Mouse (Mus musculus): ENCODE data around the gene Myo1f. TPM values are rescaled to one million over a fixed set of nuclear protein-coding genes. Genes with fewer than 3 reads are reported as not detected.

The Myo1f gene
- polyA plus RNA-seq (2015; fragmentation: Nextera tagmentation; extraction: Ambion mirVana), result 5.6 and 6.2 TPM in 2 replicates

DNA sequence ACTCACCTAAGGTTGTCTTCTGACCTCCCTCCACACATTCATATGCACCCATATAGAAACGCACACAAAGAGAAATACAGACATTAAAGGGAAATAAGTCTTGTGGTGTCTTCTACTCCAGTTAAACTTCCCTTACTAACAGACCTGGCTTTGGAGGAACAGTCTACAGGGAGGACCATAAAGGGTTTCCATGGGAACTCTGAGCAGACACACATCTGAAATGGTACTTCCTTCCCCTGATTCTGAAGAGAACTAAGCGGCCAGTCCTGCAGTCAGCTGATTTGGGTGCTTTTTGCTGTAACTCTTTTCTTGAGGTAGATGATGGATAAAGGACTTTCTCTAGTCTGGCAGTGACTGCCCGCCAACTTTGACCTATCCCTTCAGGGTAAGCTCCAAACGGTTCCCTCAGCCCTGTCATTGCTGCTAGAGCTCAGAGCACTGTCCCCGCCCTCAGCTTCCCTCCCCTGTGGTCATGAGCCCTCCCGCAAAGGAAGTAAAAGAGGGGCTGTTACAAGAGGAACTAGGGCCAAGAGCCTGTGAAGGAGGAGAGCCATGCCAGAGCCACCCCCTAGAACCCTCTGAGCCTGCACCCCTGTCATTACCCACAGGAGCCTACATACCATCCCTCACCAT is at the start of gene Myo1f:
TSS of gene Myo1f (plus strand) at position 485 of the 633 bp plus-strand sequence.
- no peak within 1 kb of the TSS for H3K27ac ChIP-seq
- WGBS, result 38% methylated on average over 6 of the region's 6 CpGs
- peaks cover 4% of the 10 kb centered on the region; the same call in 1 of the 2 replicates for H3K4me1 ChIP-seq
- no peaks in the 10 kb centered on the region for H3K27me3 ChIP-seq
- no peak within 1 kb of the TSS for H3K4me2 ChIP-seq
- ATAC-seq (ENCODE audit: insufficient number of reproducible peaks, low FRiP score, low TSS enrichment, low read depth), result no peak; the same call in 1 of the 2 replicates
- H3K4me3 ChIP-seq, result no peak within 1 kb of the TSS
- H3K36me3 ChIP-seq, result peaks cover 40% of the 10 kb centered on the region
- H3K9ac ChIP-seq, result no peak within 1 kb of the TSS
- no peaks in the 10 kb centered on the region for H3K9me3 ChIP-seq

DNA sequence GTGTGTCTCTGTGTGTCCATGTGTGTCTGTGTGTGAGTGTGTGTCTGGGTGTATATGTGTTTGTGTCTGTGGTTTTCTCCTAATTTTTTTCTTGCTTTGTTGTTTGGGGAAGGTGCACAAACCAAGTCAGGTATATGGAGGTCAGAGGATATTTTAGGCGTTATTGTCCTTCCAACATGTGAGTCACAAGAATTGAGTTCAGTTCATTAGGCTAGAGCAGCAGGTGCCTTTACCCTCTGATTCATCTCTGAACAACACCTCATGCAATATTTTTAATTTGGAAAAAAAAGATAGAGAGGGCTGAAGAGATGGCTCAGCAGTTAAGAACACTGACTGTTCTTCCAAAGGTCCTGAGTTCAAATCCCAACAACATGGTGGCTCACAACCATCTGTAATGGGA is 47.1 kb upstream of the Myo1f start:
- Histone ChIP-seq H3K9ac (no peak overlapping the region), H3K4me1 (peaks cover 6% of the 10 kb centered on the region; the same call in 1 of the 2 replicates), H3K9me3 (no peaks in the 10 kb centered on the region), H3K4me3 (no peak overlapping the region), H3K27ac (no peak overlapping the region), H3K4me2 (no peak overlapping the region), H3K36me3 (no peaks in the 10 kb centered on the region), H3K27me3 (no peaks in the 10 kb centered on the region)
- 97% methylated on average over 1 of the region's 1 CpGs for WGBS
- ATAC-seq (ENCODE audit: insufficient number of reproducible peaks, low FRiP score, low TSS enrichment, low read depth), result no peak

DNA sequence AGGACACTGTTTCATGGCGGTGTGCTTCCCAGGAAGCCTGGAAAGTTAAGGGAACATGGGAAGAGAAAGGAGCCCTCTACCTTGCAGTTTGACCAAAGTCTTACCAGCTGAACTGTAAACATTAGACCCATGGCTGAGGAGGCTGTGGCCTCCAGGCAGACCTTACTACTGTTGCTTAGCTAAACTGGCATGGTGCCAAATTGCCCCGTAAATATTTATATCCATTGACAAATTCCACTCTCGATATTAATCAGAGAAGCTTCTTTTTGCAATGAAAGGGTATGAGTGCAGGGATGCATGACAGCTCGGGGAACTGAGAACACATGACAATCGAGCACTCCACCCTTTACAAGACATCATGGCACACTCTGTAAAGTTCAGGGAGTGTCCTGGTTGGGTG is 45.3 kb upstream of the Myo1f start:
- Histone ChIP-seq H3K9me3 (no peaks in the 10 kb centered on the region), H3K4me3 (no peak overlapping the region), H3K4me2 (no peak overlapping the region), H3K4me1 (no peaks in the 10 kb centered on the region), H3K27ac (no peak overlapping the region), H3K27me3 (no peaks in the 10 kb centered on the region), H3K36me3 (no peaks in the 10 kb centered on the region), H3K9ac (no peak overlapping the region)
- no peak for ATAC-seq (ENCODE audit: insufficient number of reproducible peaks, low FRiP score, low TSS enrichment, low read depth)
- 67% methylated on average over 5 of the region's 5 CpGs for WGBS

DNA sequence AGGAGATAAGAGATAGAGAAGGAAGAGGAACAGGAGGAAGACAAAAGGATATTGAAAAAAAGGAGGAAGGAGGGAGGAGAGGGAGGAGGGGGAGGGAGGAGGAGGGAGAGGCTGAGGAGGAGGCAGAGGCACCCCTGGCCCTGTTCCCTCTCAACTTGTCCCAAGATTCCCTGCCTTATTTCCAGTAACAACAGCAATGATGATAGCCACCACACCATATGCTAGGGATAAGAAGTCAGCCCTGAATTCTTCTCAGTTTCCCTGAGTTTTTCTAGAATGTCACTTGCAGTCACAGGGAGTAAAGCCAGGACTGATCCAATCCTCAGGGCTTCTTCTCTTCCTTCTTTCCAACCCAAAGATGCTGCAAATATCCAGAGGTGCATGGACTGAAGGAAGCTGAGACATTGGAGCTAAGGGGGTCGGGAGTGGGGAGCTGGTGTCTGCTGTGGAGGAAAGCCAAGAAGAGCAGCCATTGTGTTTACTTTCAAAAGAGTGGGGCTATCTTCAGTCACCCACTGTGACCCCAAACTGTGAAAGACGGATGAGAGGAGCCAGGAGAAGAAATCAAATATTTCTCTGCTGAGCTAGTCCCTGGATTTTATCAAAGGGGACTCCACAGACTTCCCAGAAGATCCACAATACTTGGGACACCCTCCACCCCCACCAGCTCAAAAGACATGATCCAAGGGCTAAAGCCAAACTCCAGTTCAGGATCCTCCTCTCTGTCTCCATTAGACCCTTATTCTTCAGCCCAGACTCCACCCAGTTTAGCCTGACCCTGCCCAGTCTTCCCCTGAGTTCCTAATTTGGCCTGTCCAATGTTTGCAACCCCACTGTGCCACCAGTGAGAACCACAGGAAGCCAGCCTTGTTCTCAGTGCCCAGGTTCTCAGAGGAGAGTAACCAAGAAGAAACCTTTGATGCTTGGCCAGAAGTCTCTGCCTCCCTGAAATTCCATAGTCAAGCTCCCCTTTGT is 42.8 kb upstream of the Myo1f start:
- 41% methylated on average over 2 of the region's 2 CpGs for WGBS
- no peak for ATAC-seq (ENCODE audit: insufficient number of reproducible peaks, low FRiP score, low TSS enrichment, low read depth)
- H3K9ac ChIP-seq, result no peak overlapping the region
- H3K27ac ChIP-seq, result no peak overlapping the region
- no peaks in the 10 kb centered on the region for H3K27me3 ChIP-seq
- H3K4me3 ChIP-seq, result no peak overlapping the region
- H3K4me2 ChIP-seq, result no peak overlapping the region
- no peaks in the 10 kb centered on the region for H3K36me3 ChIP-seq
- no peaks in the 10 kb centered on the region for H3K9me3 ChIP-seq
- H3K4me1 ChIP-seq, result no peaks in the 10 kb centered on the region

DNA sequence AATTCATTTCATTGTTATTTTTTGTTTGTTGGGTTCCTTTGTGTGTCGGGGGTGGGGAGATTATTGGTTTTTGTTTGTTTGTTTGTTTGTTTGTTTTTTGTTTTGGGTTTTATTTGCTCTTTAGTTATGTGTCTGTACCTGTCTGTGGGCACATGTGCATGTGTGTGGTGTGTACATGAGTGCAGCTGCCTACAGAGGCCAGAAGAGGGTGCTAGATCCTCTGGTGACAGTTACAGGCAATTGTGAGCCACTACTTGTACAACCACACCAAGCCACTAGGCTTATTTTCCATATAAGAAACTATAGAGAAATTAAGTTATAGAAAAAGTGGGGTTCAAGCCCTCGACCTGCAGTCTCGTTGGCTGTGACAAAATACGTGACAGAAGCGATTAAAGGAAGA is 41.6 kb upstream of the Myo1f start:
- H3K4me2 ChIP-seq, result no peak overlapping the region
- ATAC-seq (ENCODE audit: insufficient number of reproducible peaks, low FRiP score, low TSS enrichment, low read depth), result no peak
- H3K36me3 ChIP-seq, result no peaks in the 10 kb centered on the region
- no peak overlapping the region for H3K4me3 ChIP-seq
- no peak overlapping the region for H3K9ac ChIP-seq
- H3K27me3 ChIP-seq, result no peaks in the 10 kb centered on the region
- no peak overlapping the region for H3K27ac ChIP-seq
- no peaks in the 10 kb centered on the region for H3K9me3 ChIP-seq
- H3K4me1 ChIP-seq, result no peaks in the 10 kb centered on the region
- 90% methylated on average over 5 of the region's 5 CpGs for WGBS

DNA sequence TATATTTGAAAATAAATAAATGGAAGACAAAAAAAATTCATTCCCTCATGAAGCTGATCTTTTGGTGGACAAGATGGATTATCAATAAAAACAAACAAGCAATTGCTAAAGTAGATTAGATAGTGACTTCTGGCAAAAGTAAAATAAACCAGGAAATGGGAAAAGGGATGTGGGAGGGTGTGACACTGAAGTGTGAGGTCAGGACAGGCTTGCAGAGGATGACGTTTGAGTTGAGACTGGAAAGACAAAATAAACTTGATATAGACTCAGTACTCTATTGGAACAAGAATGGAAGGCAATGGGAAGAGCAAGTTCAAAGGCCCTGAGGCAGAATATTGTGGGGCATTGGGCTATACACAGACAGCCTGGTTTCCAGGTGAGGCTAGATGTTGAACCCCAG is 35.1 kb upstream of the Myo1f start:
- no peaks in the 10 kb centered on the region for H3K36me3 ChIP-seq
- WGBS, result 31% methylated on average over 1 of the region's 1 CpGs
- no peak overlapping the region for H3K27ac ChIP-seq
- no peak for ATAC-seq (ENCODE audit: insufficient number of reproducible peaks, low FRiP score, low TSS enrichment, low read depth)
- H3K27me3 ChIP-seq, result no peaks in the 10 kb centered on the region
- H3K4me3 ChIP-seq, result no peak overlapping the region
- H3K9me3 ChIP-seq, result no peaks in the 10 kb centered on the region
- no peak overlapping the region for H3K9ac ChIP-seq
- no peak overlapping the region for H3K4me2 ChIP-seq
- peaks cover 18% of the 10 kb centered on the region for H3K4me1 ChIP-seq

DNA sequence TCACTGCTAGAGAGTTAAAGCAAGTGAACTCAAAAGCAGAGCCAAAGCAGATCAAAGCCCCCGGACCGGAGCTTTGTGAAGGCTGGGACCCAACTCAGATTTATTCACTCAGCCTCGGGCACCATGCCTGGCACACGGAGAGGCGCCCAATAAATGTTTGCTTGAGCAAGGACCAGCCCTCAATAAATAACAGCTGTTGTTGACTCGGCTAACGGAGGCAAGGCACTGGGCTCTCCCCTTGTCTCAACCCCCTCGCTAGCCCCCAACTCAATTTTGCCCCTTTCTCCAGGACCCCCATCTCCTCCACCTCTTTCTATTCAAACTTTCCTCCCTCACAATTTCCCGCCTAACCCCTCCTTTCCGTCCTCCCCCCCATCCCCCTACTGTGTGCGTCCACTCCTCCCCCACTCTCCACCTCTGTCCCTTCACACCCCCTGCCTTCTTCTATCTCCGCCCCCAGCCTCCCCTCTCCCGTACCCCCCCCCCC is 32.0 kb upstream of the Myo1f start:
- peak overlapping the region; percentile 72 for H3K4me2 ChIP-seq
- H3K4me3 ChIP-seq, result peak overlapping the region; percentile 53
- WGBS, result 2% methylated on average over 12 of the region's 13 CpGs
- no peaks in the 10 kb centered on the region for H3K9me3 ChIP-seq
- H3K9ac ChIP-seq, result peak overlapping the region; percentile 47
- H3K36me3 ChIP-seq, result peaks cover 8% of the 10 kb centered on the region; the same call in 1 of the 2 replicates
- H3K27ac ChIP-seq, result peak overlapping the region; percentile 84
- ATAC-seq (ENCODE audit: insufficient number of reproducible peaks, low FRiP score, low TSS enrichment, low read depth), result peak; percentile 72
- H3K27me3 ChIP-seq, result no peaks in the 10 kb centered on the region
- H3K4me1 ChIP-seq, result peaks cover 36% of the 10 kb centered on the region

DNA sequence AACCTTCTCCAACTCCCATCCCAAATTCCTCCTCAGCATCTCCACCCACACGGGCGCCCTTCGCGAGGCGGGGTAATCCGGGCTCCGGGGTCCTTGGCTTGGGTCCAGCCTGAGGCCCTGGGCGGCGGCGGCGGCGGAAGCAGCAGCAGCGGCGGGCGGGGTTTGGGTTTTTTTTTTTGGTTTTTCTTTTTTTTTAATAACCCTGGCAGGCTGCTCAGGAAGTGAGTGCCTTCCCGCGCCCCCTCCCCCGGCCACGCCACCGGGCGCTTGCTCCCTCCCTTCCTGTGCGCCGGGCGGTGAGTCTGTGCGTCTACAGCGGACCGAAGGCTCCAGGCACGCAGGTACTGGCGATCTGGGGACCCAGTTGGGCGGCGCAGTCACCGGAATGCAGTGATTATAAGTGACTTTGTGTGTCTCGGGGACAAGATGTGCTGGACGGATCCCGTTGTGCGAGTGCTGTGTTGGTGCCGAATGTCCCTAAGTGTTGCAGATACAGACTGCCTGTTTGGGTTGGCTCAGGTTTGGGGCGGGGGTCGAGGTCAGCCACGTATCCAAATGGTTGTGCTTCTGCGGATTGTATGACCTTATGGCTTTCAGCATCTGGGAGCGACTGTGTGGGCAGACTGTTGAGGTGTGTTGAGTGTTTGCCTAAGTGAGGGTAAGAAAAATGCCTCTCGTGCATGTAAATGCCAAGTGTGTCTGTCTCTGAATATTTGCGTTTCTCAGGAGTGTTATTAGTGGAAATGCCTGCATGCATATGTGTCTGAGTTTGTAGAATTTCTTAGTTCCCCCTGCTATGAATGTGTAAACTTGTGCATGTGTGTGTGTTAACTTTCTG is 31.4 kb upstream of the Myo1f start, which contains the start of gene Adamts10:
TSS of gene Adamts10 (plus strand) at position 287 of the 838 bp plus-strand sequence.
- under 1% methylated on average over 44 of the region's 44 CpGs for WGBS
- Histone ChIP-seq H3K9ac (peak within 1 kb of the TSS; percentile 47), H3K36me3 (peaks cover 14% of the 10 kb centered on the region), H3K4me1 (peaks cover 36% of the 10 kb centered on the region), H3K27me3 (no peaks in the 10 kb centered on the region), H3K9me3 (no peaks in the 10 kb centered on the region), H3K27ac (peak within 1 kb of the TSS; percentile 84), H3K4me3 (peak within 1 kb of the TSS; percentile 53), H3K4me2 (peak within 1 kb of the TSS; percentile 72)
- peak; percentile 72 for ATAC-seq (ENCODE audit: insufficient number of reproducible peaks, low FRiP score, low TSS enrichment, low read depth)

DNA sequence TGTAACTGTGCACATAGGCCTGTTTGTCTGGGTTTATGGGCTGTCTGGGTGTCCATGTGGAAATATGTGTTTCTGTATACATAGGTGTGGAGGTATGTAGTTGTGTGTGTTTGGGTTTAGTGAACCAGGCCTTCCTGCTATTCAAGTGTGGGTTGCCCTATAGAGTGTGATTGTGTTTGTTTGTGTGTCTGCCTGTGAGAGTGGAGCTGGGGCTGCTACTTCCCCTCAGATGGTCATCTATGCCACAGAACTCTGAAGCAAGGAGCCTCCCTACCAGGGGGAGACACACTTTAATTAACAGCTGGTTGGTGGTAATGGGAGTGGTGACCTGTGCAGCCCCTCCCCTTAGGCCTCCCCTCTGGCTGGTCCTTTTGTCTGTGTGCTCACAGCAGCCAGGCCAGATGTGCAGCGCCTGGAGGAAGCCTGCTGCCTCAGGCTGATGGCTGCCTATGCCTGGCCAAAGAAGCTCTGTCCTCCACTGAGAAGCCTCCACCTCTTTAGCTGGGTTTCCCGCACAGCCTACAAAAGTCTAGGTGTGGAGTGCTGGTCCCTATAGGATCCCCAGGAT is 30.6 kb upstream of the Myo1f start:
- H3K36me3 ChIP-seq, result peaks cover 22% of the 10 kb centered on the region
- ATAC-seq (ENCODE audit: insufficient number of reproducible peaks, low FRiP score, low TSS enrichment, low read depth), result 0 out of 2 replicates have a peak, but pooled peaks have one; percentile 26
- H3K9me3 ChIP-seq, result no peaks in the 10 kb centered on the region
- H3K4me2 ChIP-seq, result peak overlapping the region; percentile 72
- H3K27ac ChIP-seq, result peak overlapping the region; percentile 84
- H3K9ac ChIP-seq, result peak overlapping the region; percentile 47
- WGBS, result 8% methylated on average over 2 of the region's 2 CpGs
- no peaks in the 10 kb centered on the region for H3K27me3 ChIP-seq
- H3K4me3 ChIP-seq, result peak overlapping the region; percentile 53
- peaks cover 36% of the 10 kb centered on the region for H3K4me1 ChIP-seq

DNA sequence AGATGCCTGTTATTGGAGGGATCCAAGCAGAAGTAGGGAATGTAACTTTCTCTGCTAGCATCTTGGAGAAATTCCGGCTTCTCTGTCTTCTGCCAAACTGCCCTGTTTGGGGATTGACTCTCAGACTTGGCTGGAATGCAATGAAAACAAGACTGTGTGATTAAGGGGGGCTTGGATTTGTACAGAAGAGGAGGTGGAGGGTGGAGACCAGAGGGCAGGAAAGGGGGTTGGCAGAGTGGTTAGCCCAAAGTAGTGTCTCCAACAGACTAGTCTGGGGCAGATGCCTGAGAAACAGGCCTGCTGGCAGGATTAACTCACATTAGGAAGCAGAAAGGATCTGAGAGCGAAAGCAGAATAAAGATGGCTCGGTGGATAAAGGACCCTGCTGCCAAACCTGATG is 29.0 kb upstream of the Myo1f start:
- Histone ChIP-seq H3K9me3 (no peaks in the 10 kb centered on the region), H3K36me3 (peaks cover 38% of the 10 kb centered on the region), H3K9ac (no peak overlapping the region), H3K27ac (peak overlapping the region; percentile 84), H3K4me1 (peaks cover 36% of the 10 kb centered on the region), H3K4me2 (peak overlapping the region; percentile 10; the same call in 1 of the 2 replicates), H3K27me3 (no peaks in the 10 kb centered on the region), H3K4me3 (peak overlapping the region; percentile 7; the same call in 1 of the 2 replicates)
- ATAC-seq (ENCODE audit: insufficient number of reproducible peaks, low FRiP score, low TSS enrichment, low read depth), result no peak
- 53% methylated on average over 3 of the region's 3 CpGs for WGBS

DNA sequence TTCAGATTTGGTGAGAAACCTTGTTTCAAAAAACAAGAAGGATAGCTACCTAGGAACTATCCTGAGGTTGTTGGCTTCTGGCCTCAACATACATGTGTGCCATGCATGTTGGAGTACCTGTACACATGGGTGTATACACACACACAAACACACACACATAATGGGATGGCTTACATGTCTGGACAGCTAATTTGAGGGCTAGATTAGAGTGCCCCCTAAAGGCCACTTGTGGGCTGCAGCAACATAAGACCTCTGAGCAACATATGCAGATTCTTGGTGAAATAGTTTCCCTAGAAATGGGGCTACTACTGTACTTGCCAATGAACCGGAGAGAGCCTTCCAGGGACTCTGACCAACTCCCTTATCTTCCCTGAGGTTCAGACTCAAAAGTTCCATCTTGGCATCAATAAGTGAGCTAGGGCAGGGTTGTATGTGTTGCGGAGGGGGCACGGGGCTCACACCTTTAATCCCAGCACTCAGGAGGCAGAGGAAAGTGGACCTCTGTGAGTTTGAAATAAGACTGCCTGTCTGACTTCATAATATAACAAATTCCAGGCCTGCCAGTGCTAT is 16.3 kb upstream of the Myo1f start:
- H3K4me1 ChIP-seq, result no peaks in the 10 kb centered on the region
- H3K36me3 ChIP-seq, result peaks cover 82% of the 10 kb centered on the region

More for the DNA sequence above, 16.3 kb upstream of the Myo1f start:
- no peak overlapping the region for H3K27ac ChIP-seq
- 91% methylated on average over 3 of the region's 3 CpGs for WGBS
- H3K4me3 ChIP-seq, result no peak overlapping the region
- H3K27me3 ChIP-seq, result no peaks in the 10 kb centered on the region
- no peak overlapping the region for H3K9ac ChIP-seq
- ATAC-seq (ENCODE audit: insufficient number of reproducible peaks, low FRiP score, low TSS enrichment, low read depth), result no peak
- H3K9me3 ChIP-seq, result no peaks in the 10 kb centered on the region
- H3K4me2 ChIP-seq, result no peak overlapping the region

All from limb, embryonic 15.5 days (tissue).